Mouse (Mus musculus) WW6 (cell line): ENCODE data around the gene Hdlbp.

Experiments
- DNase-seq: peaks from one replicate; pipeline ENCODE4 v3.0.0-alpha.2; 2013; ENCODE audit warnings: low read depth, low spot score

The Hdlbp gene

DNA sequence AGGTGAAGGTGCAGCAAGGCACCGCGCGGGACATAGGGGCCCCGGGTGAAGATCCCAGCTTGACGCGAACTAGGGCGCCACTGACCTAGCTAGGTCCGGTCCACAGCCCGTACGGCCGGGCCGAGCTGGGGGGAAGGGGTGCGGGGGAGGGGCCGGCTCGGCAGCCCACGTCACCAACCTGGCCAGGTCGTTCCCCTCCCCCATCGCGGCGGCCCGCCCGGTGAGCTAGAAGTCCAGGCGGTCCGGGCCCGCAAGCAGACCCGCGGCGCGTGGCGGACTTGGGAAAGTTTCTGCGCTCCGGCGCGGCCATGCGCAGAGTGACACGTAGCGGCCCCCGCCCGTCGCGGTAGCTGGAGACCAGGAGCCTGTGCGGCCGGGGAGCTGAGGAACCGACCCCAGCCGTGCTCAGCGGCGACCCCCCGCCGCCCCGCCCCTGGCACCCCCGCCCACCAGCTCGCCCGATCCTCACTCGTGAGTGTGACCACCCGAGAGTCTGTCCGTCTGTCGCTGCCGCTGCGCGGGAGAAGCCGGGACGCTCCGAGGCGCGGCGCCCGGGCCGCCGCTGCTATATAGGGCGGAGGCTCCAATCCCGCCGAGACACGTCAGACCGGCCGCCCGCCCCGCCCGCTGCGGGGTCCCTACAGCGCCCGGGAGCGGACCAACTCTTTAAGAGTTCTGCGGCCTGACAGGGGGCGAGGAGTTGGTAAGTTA is 33.3 kb downstream of the Hdlbp start:
- DNase-seq: peak; percentile 9

DNA sequence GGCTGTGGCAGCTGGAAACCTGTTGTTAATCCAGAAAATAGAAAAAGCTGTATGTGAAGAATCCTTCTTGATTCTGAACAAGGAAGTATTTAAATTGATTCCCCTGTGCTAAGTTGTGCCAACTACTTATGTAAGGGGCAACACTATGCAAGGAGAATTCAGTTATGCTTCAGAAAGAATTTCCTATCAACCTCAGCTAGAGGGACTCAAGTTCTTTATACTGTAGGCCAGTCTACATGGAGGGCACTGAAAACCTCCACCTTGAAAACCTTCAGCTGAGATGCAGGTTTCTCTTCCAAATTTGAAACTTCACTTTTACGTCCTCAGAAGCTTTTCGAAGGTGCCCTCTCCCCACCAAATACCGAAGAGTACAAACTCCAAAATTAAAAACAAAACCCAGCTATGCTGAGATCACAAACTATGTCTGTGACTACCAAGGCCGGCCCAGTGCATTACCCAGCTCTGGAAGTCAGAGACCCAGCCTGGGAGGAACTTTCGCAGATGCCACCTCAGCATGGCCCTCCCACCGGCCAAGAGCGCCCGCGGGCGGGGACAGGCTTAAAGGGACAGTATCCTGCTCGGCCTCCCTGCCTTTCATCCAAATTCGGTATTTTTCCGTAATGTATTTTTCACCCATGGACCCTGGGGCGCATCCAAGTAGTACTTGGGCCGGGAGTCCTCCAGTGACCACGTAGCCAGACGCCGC is 34.1 kb downstream of the Hdlbp start:
- no peak for DNase-seq

DNA sequence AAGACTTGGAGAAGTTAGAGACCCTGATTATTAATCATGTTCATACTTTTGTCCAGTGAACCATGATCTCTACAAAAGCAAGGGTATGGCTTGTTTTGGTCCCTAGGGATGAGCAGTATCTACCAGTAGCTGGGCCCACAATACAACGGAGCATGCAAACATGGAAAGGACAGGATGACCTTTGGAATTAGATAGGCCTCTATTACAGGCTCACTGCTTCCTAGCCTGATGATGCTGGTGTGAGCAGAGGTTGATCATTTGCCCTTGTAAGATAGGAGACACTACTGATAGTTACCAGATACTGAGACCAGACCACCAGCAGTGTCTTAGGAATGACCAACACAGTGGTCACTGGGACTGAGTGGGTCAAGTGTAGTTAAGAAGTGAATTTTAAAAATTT is 39.3 kb downstream of the Hdlbp start:
- no peak for DNase-seq

DNA sequence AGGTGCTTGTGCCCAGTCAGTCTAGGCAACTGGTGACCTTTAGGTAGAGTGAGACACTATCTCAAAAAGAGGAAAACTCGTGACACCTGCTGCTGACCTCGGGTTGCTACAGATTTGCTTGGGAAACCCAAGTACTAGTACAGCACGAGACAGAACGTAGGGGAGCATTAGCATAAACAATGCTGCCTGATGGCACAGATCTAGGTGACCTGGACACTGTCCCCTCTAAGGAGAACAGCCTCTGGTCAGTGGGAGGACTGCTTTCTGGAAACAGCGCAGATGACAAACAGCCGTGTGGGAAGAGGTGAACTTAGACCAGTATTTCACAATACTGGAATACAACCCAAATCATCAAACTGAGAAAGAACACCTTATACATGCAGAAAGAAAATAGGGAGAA is 46.5 kb downstream of the Hdlbp start:
- DNase-seq: no peak

DNA sequence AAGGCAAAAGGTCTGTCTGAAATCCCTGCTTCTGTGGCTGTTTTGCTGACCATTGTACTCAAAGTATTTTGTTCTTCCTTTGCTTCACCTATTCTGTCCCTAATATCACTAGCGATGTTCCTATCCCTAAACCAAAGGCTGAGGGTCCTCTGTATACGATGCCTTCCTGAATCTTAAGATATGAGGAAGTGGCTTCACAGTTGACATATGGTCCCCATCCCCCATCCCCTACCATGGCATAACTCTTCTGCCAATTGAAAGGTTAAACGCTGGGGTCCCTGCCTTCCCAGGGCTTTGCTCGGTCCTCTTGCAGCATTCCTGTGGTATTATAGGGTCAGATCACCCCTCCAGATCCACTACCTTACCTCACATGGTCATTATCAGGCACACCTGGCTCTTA is 75.2 kb downstream of the Hdlbp start:
- no peak for DNase-seq

DNA sequence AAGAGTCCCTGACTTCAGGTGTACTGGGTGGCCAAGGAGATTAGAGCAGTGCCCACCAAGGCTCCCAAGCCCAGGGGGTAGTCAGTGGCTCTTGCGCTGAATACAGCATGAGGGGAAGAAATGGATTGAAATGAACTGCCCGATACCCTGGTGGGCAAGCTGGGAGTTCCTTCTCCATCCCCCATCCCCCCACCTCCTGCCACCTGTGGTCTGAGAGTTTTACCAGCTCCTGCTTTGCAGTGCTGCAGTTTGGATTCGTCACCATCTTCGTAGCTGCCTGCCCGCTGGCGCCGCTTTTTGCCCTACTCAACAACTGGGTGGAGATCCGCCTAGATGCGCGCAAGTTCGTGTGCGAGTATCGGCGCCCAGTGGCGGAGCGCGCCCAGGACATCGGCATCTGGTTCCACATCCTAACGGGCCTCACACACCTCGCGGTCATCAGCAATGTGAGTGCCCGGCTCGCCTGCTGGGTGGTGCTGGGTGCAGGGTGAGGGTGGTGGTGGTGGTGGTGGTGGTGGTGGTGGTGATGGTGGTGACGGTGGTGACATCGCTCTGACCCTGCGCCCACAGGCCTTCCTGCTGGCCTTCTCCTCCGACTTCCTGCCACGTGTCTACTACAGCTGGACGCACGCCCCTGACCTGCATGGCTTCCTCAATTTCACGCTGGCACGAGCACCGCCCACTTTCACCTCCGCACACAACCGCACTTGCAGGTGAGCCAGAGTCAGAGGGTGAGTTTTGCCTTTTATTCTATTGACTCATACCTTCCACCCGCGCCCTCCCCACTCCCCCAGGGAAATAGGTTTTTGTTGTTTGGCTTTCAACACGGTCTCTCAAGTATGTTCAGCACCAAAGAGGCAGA is 77.2 kb downstream of the Hdlbp start:
- no peak for DNase-seq

DNA sequence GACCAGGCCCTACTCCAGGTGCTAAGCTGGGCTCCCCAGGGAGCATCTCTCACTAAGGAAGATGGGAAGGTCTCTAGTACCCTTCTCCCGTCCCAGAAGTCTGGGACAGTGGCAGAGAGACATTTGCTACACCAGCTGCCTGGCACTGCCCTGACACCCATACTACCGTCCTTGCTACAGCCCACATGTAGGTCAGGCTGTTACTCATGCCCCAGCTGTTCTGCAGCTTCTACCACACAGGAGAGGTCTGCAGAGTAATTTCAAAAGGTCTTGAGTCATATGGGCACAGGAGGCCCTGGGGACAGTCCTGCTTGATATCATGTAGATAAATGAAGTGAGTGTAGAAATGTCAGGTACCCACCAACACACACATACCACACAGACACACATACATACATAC is 89.7 kb downstream of the Hdlbp start:
- no peak for DNase-seq

DNA sequence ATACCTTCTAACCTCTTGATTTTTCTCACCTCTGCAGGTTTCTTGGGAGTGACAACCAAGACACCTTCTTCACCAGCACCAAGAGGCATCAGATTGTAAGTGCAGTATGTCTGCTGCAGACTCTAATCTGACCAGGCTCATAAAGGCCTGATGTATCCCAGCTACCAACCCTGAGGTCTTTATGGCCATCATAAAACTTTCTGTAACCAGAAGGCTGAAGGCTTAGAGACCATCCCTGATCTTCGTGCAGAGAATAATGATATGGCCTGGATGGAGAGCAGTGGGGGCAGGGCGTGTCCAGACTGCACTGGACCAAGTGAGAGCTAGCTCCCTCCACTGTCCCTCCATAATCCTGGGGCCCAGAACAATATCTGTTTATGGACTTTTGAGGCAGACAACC is 91.4 kb downstream of the Hdlbp start:
- no peak for DNase-seq

DNA sequence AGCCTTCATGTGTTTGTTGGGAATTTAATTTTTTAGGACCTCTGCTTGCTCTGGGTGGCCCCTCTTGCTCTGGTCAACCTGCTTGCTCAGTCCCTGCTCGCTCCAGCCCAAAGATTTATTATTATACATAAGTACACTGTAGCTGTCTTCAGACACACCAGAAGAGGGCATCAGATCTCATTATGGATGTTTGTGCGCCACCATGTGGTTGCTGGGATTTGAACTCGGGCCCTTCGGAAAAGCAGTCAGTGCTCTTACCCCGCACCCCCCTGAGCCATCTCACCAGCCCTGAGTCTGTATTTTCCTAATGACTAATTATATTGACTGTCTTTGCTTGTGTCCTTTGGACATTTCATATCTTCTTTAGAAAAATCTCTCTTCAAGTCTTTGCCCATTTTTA is 99.5 kb downstream of the Hdlbp start:
- DNase-seq: no peak

DNA sequence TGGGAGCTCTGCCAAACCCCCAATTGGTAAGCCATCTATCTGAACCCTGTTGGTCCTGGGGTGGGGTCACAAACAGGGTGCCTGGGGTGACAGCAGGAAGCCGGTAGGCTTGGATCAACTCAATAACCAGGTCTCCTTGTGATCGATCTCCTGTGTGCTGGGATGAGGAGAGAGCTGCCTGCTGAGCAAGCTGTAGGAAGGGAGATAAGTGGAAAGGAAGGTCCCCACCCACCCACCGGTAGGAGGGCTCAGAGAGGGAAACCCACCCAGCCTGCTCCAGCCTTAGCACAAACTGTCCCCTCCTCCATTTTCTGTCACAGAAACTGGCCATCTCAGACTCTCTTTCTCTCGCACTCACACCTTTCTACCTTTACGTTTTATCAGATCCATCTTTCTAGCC is 101.3 kb downstream of the Hdlbp start:
- no peak for DNase-seq

DNA sequence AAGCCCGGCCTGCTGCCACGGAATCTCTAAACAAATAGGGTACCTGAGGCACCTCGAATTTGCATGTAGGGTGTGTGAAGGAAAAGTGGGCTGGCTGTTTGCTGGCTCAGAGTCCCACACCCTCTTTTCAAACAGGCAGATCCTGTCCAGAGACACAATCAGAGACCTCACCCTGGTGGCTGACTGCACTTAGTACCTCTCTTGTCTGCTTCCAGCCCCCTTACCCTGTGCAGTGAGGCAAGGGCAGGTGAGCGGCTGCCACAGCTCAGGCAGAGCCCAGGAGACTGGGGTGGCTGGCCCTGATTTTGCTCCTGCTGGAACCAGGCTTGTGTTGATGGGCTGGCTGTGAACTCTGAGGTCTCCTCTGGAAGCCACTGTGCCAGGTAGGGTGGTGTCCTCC is 105.0 kb downstream of the Hdlbp start, which contains the start of gene Ano7:
Gene Ano7, plus strand, starts transcription at position 266 of the 400 bp plus-strand sequence.
- no peak for DNase-seq

DNA sequence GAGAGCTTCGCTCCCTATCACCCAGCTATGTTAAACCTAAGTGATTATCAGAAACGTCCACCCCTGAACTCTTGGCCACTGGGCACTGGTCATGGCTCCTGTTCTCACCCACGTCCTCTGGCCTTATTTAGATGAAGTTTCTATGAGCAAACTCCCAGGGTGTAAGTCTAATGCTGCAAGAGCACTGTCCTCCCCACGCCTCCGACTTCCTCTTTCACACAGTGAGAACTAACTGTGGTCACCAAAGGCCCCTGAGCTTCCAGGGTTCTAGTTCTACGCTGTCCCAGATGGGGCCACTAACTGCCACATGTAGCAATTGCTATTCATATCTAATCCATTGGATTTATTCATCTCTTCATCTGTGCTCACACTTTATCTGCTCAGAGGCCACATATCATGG is 113.0 kb downstream of the Hdlbp start:
- DNase-seq: no peak

DNA sequence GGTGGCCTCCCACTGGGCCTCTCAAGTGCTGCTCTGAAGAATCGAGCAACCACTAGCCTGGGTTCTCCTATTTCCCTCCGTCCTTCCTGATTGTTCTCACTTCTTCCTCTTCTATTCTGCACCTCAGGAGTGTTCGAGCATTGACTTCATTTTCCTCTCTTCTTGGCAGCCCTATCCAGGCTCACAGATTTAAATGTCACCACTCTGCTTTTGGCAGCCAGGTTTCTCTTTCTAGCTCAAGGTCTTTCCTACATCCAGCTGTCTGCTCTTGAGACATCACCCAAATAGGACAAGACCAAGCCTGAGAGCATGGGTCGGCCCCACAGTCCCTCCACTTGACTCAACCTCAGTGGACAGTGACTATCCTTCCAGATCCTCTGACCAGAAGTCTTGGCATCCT is 116.0 kb downstream of the Hdlbp start:
- no peak for DNase-seq
